Mouse (Mus musculus): Measurements from ENCODE around the gene Lpp. TPM values are rescaled to one million over a fixed set of nuclear protein-coding genes. Genes with fewer than 3 reads are reported as not detected.

The Lpp gene
- polyA plus RNA-seq, 1 experiment from 2014 or later, result 107 TPM

DNA sequence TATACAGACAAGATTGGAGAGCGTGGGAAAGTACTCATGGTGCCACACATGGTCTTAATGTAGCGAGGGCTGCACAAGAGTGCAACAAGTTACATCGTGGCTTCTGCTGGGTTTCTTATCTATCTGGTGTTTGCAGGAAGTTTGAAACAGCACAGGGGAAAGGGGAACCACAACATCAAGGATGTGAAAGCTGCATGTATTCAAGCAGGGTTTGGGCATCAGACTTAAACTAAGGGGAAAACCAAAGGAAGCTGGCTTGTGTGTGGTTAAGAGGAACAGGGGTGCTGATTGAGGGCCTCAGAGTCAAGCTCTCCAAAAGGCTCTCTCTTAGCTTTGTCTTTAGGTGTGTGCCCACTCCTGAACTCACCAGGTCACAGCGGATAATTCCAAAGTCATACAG is 433.1 kb downstream of the Lpp start:
- H3K4me1 ChIP-seq (ENCODE audit: control insufficient read depth, insufficient read depth, low read length), result no peaks in the 10 kb centered on the region
- no peaks in the 10 kb centered on the region for H3K9me3 ChIP-seq (ENCODE audit: control insufficient read depth, low read depth, low read length)
- no peak overlapping the region for H3K4me2 ChIP-seq (replicated peaks; ENCODE audit: low read depth, low read length)
- H3K36me3 ChIP-seq (ENCODE audit: control insufficient read depth, insufficient read depth, low read length), result no peaks in the 10 kb centered on the region
- no peaks in the 10 kb centered on the region for H3K27me3 ChIP-seq (ENCODE audit: control insufficient read depth, insufficient read depth, low read length)
- no peak overlapping the region for H3K9ac ChIP-seq (replicated peaks; ENCODE audit: low read depth, low read length)
- no peak for ATAC-seq (ENCODE audit: insufficient number of reproducible peaks, insufficient read depth, low FRiP score, low read depth)
- WGBS, result 85% methylated on average over 4 of the region's 4 CpGs
- no peak overlapping the region for H3K27ac ChIP-seq (ENCODE audit: low read length)
- no peak overlapping the region for H3K4me3 ChIP-seq (ENCODE audit: low read depth, low read length)

DNA sequence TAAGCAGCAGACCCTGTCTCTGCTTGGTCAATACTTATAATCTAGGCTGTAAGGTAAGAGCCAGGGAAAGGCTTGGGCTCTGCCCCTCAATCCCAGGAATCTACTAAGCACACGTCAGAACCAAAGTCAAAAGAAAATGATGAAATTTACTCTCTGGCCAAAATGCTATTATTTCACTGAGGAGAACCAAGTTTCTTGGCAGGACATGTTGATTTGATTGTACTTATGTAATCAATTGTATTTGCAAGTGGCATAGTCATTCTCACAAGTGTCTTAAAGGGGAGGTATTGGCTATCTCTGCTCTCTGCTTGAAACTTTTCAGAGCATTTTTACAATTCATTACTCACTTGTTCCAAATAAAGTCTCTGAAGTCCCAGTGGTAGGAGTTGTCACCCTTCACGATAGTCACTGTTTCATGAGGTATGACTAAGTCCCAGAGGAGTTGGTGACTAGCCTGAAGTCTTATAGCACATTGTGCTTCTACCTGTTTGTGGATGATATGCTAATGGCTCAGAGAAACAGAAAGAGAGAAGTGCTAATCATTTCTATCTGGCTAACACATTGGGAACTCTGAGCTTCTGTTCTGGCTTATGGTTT is 435.0 kb downstream of the Lpp start:
- 72% methylated on average over 2 of the region's 2 CpGs for WGBS
- ATAC-seq (ENCODE audit: insufficient number of reproducible peaks, insufficient read depth, low FRiP score, low read depth), result no peak

GRCm38 (mm10) chr16:24829860-24830259 is 436.6 kb downstream of the Lpp start:
- no peak overlapping the region for H3K4me2 ChIP-seq (replicated peaks; ENCODE audit: low read depth, low read length)
- H3K36me3 ChIP-seq (ENCODE audit: control insufficient read depth, insufficient read depth, low read length), result no peaks in the 10 kb centered on the region
- H3K27ac ChIP-seq (ENCODE audit: low read length), result no peak overlapping the region
- H3K9ac ChIP-seq (replicated peaks; ENCODE audit: low read depth, low read length), result no peak overlapping the region
- H3K4me3 ChIP-seq (ENCODE audit: low read depth, low read length), result no peak overlapping the region
- 62% methylated on average over 4 of the region's 4 CpGs for WGBS
- ATAC-seq (ENCODE audit: insufficient number of reproducible peaks, insufficient read depth, low FRiP score, low read depth), result no peak
- no peaks in the 10 kb centered on the region for H3K27me3 ChIP-seq (ENCODE audit: control insufficient read depth, insufficient read depth, low read length)
- H3K9me3 ChIP-seq (ENCODE audit: control insufficient read depth, low read depth, low read length), result no peaks in the 10 kb centered on the region
- H3K4me1 ChIP-seq (ENCODE audit: control insufficient read depth, insufficient read depth, low read length), result no peaks in the 10 kb centered on the region

More for the DNA sequence above, 435.0 kb downstream of the Lpp start:
- no peaks in the 10 kb centered on the region for H3K27me3 ChIP-seq (ENCODE audit: control insufficient read depth, insufficient read depth, low read length)
- H3K4me3 ChIP-seq (ENCODE audit: low read depth, low read length), result no peak overlapping the region
- no peak overlapping the region for H3K4me2 ChIP-seq (replicated peaks; ENCODE audit: low read depth, low read length)
- H3K9me3 ChIP-seq (ENCODE audit: control insufficient read depth, low read depth, low read length), result no peaks in the 10 kb centered on the region
- H3K27ac ChIP-seq (ENCODE audit: low read length), result no peak overlapping the region
- H3K4me1 ChIP-seq (ENCODE audit: control insufficient read depth, insufficient read depth, low read length), result no peaks in the 10 kb centered on the region
- no peaks in the 10 kb centered on the region for H3K36me3 ChIP-seq (ENCODE audit: control insufficient read depth, insufficient read depth, low read length)
- H3K9ac ChIP-seq (replicated peaks; ENCODE audit: low read depth, low read length), result no peak overlapping the region

DNA sequence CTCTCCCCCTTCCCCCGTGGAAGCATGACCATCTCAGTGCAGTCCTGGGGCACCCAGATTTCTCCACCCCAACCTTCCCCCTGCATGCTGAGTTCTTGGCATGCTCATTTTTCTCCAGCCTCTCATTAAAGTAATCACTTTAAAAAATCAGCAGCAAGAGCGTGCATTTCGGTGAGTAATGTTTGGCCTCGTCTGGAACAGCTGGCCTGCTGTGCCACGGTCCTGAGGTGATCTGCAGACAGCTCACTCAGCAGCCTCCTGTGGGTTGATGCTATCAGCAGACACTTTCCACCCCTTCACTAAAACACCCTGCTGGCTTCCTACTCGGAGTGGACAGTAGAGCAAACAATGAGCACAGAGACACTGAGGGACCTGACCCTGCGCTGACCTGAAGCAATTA is 437.6 kb downstream of the Lpp start:
- WGBS, result 31% methylated on average over 7 of the region's 7 CpGs
- no peaks in the 10 kb centered on the region for H3K9me3 ChIP-seq (ENCODE audit: control insufficient read depth, low read depth, low read length)
- no peaks in the 10 kb centered on the region for H3K27me3 ChIP-seq (ENCODE audit: control insufficient read depth, insufficient read depth, low read length)
- H3K4me2 ChIP-seq (replicated peaks; ENCODE audit: low read depth, low read length), result no peak overlapping the region
- no peak overlapping the region for H3K9ac ChIP-seq (replicated peaks; ENCODE audit: low read depth, low read length)
- ATAC-seq (ENCODE audit: insufficient number of reproducible peaks, insufficient read depth, low FRiP score, low read depth), result no peak
- H3K27ac ChIP-seq (ENCODE audit: low read length), result no peak overlapping the region
- H3K4me1 ChIP-seq (ENCODE audit: control insufficient read depth, insufficient read depth, low read length), result no peaks in the 10 kb centered on the region
- no peaks in the 10 kb centered on the region for H3K36me3 ChIP-seq (ENCODE audit: control insufficient read depth, insufficient read depth, low read length)
- no peak overlapping the region for H3K4me3 ChIP-seq (ENCODE audit: low read depth, low read length)

GRCm38 (mm10) chr16:24833221-24833620 is 439.9 kb downstream of the Lpp start:
- H3K4me2 ChIP-seq (replicated peaks; ENCODE audit: low read depth, low read length), result no peak overlapping the region
- 63% methylated on average over 8 of the region's 8 CpGs for WGBS
- no peak for ATAC-seq (ENCODE audit: insufficient number of reproducible peaks, insufficient read depth, low FRiP score, low read depth)
- no peaks in the 10 kb centered on the region for H3K9me3 ChIP-seq (ENCODE audit: control insufficient read depth, low read depth, low read length)
- H3K4me3 ChIP-seq (ENCODE audit: low read depth, low read length), result no peak overlapping the region
- no peaks in the 10 kb centered on the region for H3K4me1 ChIP-seq (ENCODE audit: control insufficient read depth, insufficient read depth, low read length)
- H3K27me3 ChIP-seq (ENCODE audit: control insufficient read depth, insufficient read depth, low read length), result no peaks in the 10 kb centered on the region
- H3K27ac ChIP-seq (ENCODE audit: low read length), result no peak overlapping the region
- H3K36me3 ChIP-seq (ENCODE audit: control insufficient read depth, insufficient read depth, low read length), result no peaks in the 10 kb centered on the region
- no peak overlapping the region for H3K9ac ChIP-seq (replicated peaks; ENCODE audit: low read depth, low read length)

DNA sequence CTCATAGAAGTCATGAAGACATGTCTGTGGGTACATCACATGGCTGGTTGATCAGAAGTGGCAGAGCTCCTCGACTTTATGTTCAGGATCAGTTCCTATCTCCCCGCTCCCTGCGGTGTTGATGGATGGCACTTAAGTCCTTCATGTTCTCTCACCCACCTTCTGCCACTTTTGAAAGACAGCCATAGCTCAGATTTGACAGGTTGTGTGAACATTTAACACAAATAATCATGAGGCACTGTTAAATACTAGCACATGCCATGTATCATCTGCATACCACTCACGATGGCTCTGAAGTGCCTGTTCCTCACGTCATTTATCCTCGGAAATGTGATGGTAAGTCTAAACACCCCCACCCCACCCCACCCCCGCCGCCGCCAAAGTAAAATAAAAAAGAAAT is 441.2 kb downstream of the Lpp start:
- Histone ChIP-seq H3K4me3 (ENCODE audit: low read depth, low read length) (no peak overlapping the region), H3K27ac (ENCODE audit: low read length) (no peak overlapping the region), H3K4me2 (replicated peaks; ENCODE audit: low read depth, low read length) (no peak overlapping the region), H3K27me3 (ENCODE audit: control insufficient read depth, insufficient read depth, low read length) (no peaks in the 10 kb centered on the region), H3K9me3 (ENCODE audit: control insufficient read depth, low read depth, low read length) (no peaks in the 10 kb centered on the region), H3K4me1 (ENCODE audit: control insufficient read depth, insufficient read depth, low read length) (no peaks in the 10 kb centered on the region), H3K9ac (replicated peaks; ENCODE audit: low read depth, low read length) (no peak overlapping the region), H3K36me3 (ENCODE audit: control insufficient read depth, insufficient read depth, low read length) (no peaks in the 10 kb centered on the region)
- no peak for ATAC-seq (ENCODE audit: insufficient number of reproducible peaks, insufficient read depth, low FRiP score, low read depth)
- WGBS, result 67% methylated on average over 9 of the region's 9 CpGs

GRCm38 (mm10) chr16:24836550-24836949 is 443.2 kb downstream of the Lpp start:
- H3K27ac ChIP-seq (ENCODE audit: low read length), result no peak overlapping the region

GRCm38 (mm10) chr16:24839018-24839417 is 445.7 kb downstream of the Lpp start:
- Histone ChIP-seq H3K27ac (ENCODE audit: low read length) (no peak overlapping the region), H3K4me1 (ENCODE audit: control insufficient read depth, insufficient read depth, low read length) (0 out of 2 replicates have a peak, but pooled peaks cover 2% of the 10 kb centered on the region), H3K9me3 (ENCODE audit: control insufficient read depth, low read depth, low read length) (no peaks in the 10 kb centered on the region), H3K4me2 (replicated peaks; ENCODE audit: low read depth, low read length) (no peak overlapping the region), H3K4me3 (ENCODE audit: low read depth, low read length) (no peak overlapping the region), H3K36me3 (ENCODE audit: control insufficient read depth, insufficient read depth, low read length) (no peaks in the 10 kb centered on the region), H3K27me3 (ENCODE audit: control insufficient read depth, insufficient read depth, low read length) (no peaks in the 10 kb centered on the region), H3K9ac (replicated peaks; ENCODE audit: low read depth, low read length) (no peak overlapping the region)
- ATAC-seq (ENCODE audit: insufficient number of reproducible peaks, insufficient read depth, low FRiP score, low read depth), result no peak
- 87% methylated on average over 1 of the region's 1 CpGs for WGBS

More at GRCm38 (mm10) chr16:24836550-24836949, 443.2 kb downstream of the Lpp start:
- Histone ChIP-seq H3K27me3 (ENCODE audit: control insufficient read depth, insufficient read depth, low read length) (no peaks in the 10 kb centered on the region), H3K9ac (replicated peaks; ENCODE audit: low read depth, low read length) (no peak overlapping the region), H3K4me1 (ENCODE audit: control insufficient read depth, insufficient read depth, low read length) (no peaks in the 10 kb centered on the region), H3K4me2 (replicated peaks; ENCODE audit: low read depth, low read length) (no peak overlapping the region), H3K9me3 (ENCODE audit: control insufficient read depth, low read depth, low read length) (no peaks in the 10 kb centered on the region), H3K4me3 (ENCODE audit: low read depth, low read length) (no peak overlapping the region), H3K36me3 (ENCODE audit: control insufficient read depth, insufficient read depth, low read length) (no peaks in the 10 kb centered on the region)
- 77% methylated on average over 5 of the region's 5 CpGs for WGBS
- no peak for ATAC-seq (ENCODE audit: insufficient number of reproducible peaks, insufficient read depth, low FRiP score, low read depth)

GRCm38 (mm10) chr16:24840073-24840472 is 446.8 kb downstream of the Lpp start:
- 88% methylated on average over 5 of the region's 5 CpGs for WGBS
- H3K4me1 ChIP-seq (ENCODE audit: control insufficient read depth, insufficient read depth, low read length), result 0 out of 2 replicates have a peak, but pooled peaks cover 5% of the 10 kb centered on the region
- no peak for ATAC-seq (ENCODE audit: insufficient number of reproducible peaks, insufficient read depth, low FRiP score, low read depth)

More at GRCm38 (mm10) chr16:24840073-24840472, 446.8 kb downstream of the Lpp start:
- Histone ChIP-seq H3K27ac (ENCODE audit: low read length) (no peak overlapping the region), H3K27me3 (ENCODE audit: control insufficient read depth, insufficient read depth, low read length) (no peaks in the 10 kb centered on the region), H3K4me2 (replicated peaks; ENCODE audit: low read depth, low read length) (no peak overlapping the region), H3K4me3 (ENCODE audit: low read depth, low read length) (no peak overlapping the region), H3K9ac (replicated peaks; ENCODE audit: low read depth, low read length) (no peak overlapping the region), H3K36me3 (ENCODE audit: control insufficient read depth, insufficient read depth, low read length) (no peaks in the 10 kb centered on the region), H3K9me3 (ENCODE audit: control insufficient read depth, low read depth, low read length) (no peaks in the 10 kb centered on the region)
